Mouse (Mus musculus): ENCODE results near the gene Jag2. TPM values are rescaled to one million over a fixed set of nuclear protein-coding genes. Genes with fewer than 3 reads are reported as not detected.

Gene Jag2
- polyA plus RNA-seq, 1 experiment: 6.4 TPM

- 86% methylated on average over 12 of the region's 12 CpGs for WGBS
- H3K27ac ChIP-seq (ENCODE audit: control insufficient read depth, insufficient read depth, low read depth, low read length, poor library complexity): no peak overlapping the region
- TF ChIP-seq POLR2A (IDR thresholded peaks at IDR 0.05; ENCODE audit: borderline replicate concordance, control insufficient read depth, low read depth, low read length): no peak
- TF ChIP-seq CTCF (IDR thresholded peaks at IDR 0.05; ENCODE audit: control insufficient read depth, insufficient read depth, low read length): no peak
- no peaks in the 10 kb centered on the region for H3K4me1 ChIP-seq (ENCODE audit: control insufficient read depth, insufficient read depth, low read length)
- no peak overlapping the region for H3K4me3 ChIP-seq (replicated peaks; ENCODE audit: control insufficient read depth, low read depth, low read length)
These were observed 8.1 kb downstream of the Jag2 start for GRCm38 (mm10) chr12:112921518-112921917.

- no peak for TF ChIP-seq CTCF (IDR thresholded peaks at IDR 0.05; ENCODE audit: control insufficient read depth, insufficient read depth, low read length)
- TF ChIP-seq POLR2A (IDR thresholded peaks at IDR 0.05; ENCODE audit: borderline replicate concordance, control insufficient read depth, low read depth, low read length): no peak
- WGBS: 6% methylated on average over 8 of the region's 8 CpGs
These were observed 11.7 kb downstream of the Jag2 start for GRCm38 (mm10) chr12:112917906-112918305.

GRCm38 (mm10) chr12:112917486-112917885 is 12.1 kb downstream of the Jag2 start:
- TF ChIP-seq CTCF (IDR thresholded peaks at IDR 0.05; ENCODE audit: control insufficient read depth, insufficient read depth, low read length) (no peak), POLR2A (IDR thresholded peaks at IDR 0.05; ENCODE audit: borderline replicate concordance, control insufficient read depth, low read depth, low read length) (no peak)
- Histone ChIP-seq H3K4me3 (replicated peaks; ENCODE audit: control insufficient read depth, low read depth, low read length) (no peak overlapping the region), H3K27ac (ENCODE audit: control insufficient read depth, insufficient read depth, low read depth, low read length, poor library complexity) (no peak overlapping the region), H3K4me1 (ENCODE audit: control insufficient read depth, insufficient read depth, low read length) (no peaks in the 10 kb centered on the region)
- WGBS: 11% methylated on average over 11 of the region's 11 CpGs

More at GRCm38 (mm10) chr12:112917906-112918305, 11.7 kb downstream of the Jag2 start:
- Histone ChIP-seq H3K4me1 (ENCODE audit: control insufficient read depth, insufficient read depth, low read length) (no peaks in the 10 kb centered on the region), H3K27ac (ENCODE audit: control insufficient read depth, insufficient read depth, low read depth, low read length, poor library complexity) (no peak overlapping the region), H3K4me3 (replicated peaks; ENCODE audit: control insufficient read depth, low read depth, low read length) (no peak overlapping the region)

DNA sequence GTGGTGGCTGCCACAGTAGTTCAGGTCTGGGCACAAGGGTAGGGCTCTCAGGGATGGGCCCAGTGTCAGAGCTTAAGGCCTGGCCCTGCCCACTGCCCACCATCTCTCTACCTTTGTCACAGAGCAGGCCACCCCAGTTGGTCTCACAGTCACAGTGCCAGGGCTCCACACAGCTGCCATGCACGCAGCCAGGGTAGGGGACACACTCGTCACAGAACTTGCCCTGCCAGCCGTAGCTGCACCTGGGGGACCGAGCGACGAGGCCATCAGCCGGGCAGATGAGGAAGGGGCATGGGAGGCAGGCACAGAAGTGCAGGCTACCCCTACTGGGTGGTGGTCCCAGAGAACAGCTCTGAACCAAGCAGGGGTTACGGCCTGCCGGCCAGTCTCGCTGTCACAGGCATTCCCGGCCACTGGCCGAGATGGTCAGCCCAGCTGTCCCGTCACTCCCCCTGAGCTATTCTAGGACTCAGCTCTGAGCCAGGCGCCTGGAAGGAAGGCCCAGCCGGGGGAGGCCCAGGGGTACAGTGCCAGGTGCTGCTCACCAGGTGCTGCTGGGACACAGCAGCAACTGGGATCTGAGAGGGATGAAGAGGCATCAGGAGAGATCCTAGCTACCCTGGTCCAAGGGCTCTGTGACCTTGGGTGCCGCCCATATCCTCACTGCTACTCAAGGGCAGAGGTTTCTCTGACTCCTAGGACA is 12.7 kb downstream of the Jag2 start:
- Histone ChIP-seq H3K4me1 (ENCODE audit: control insufficient read depth, insufficient read depth, low read length) (no peaks in the 10 kb centered on the region), H3K27ac (ENCODE audit: control insufficient read depth, insufficient read depth, low read depth, low read length, poor library complexity) (no peak overlapping the region), H3K4me3 (replicated peaks; ENCODE audit: control insufficient read depth, low read depth, low read length) (no peak overlapping the region)
- WGBS: 81% methylated on average over 16 of the region's 16 CpGs
- no peak for TF ChIP-seq POLR2A (IDR thresholded peaks at IDR 0.05; ENCODE audit: borderline replicate concordance, control insufficient read depth, low read depth, low read length)
- TF ChIP-seq CTCF (IDR thresholded peaks at IDR 0.05; ENCODE audit: control insufficient read depth, insufficient read depth, low read length): no peak

DNA sequence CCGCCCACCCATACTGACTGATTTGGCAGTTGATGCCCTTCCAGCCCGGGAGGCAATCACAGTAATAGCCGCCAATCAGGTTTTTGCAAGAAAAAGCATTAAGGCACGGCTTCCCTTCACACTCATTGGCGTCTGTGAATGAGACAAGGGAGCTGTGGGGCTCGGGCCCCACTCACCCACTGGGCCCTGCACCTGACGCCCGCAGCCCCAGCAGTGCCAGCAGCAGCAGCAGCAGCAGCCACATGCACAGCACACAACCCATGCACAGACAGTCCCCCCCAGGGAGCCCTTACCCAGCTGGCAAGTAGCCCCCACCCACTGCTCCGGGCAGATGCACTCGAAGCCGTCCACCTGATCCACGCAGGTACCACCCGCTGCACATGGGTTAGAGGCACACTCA is 14.0 kb downstream of the Jag2 start:
- TF ChIP-seq POLR2A (IDR thresholded peaks at IDR 0.05; ENCODE audit: borderline replicate concordance, control insufficient read depth, low read depth, low read length): no peak
- no peak for TF ChIP-seq CTCF (IDR thresholded peaks at IDR 0.05; ENCODE audit: control insufficient read depth, insufficient read depth, low read length)
- no peaks in the 10 kb centered on the region for H3K4me1 ChIP-seq (ENCODE audit: control insufficient read depth, insufficient read depth, low read length)
- WGBS: 82% methylated on average over 13 of the region's 13 CpGs
- H3K4me3 ChIP-seq (replicated peaks; ENCODE audit: control insufficient read depth, low read depth, low read length): no peak overlapping the region
- H3K27ac ChIP-seq (ENCODE audit: control insufficient read depth, insufficient read depth, low read depth, low read length, poor library complexity): no peak overlapping the region

DNA sequence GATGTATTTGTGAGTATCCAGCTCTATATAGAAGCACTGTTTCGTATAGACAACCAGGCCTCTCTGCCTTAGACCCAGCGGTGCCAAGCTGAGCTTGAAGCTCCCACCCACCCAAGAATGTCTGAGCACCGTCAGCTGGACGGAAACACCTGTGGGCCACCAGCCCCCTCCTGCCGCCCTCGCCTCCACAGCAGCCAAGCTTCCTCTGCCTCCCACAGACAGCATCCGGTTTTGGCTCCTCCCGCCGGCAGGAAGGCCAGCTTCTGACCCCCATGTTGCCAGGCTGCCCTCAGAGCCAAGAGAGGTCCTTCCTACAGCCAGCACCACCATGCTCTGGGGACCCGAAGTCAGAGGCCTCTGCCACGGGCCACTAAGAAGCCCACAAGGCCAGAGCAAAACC is 15.0 kb downstream of the Jag2 start:
- WGBS: 22% methylated on average over 11 of the region's 11 CpGs
- H3K4me3 ChIP-seq (replicated peaks; ENCODE audit: control insufficient read depth, low read depth, low read length): no peak overlapping the region
- no peaks in the 10 kb centered on the region for H3K4me1 ChIP-seq (ENCODE audit: control insufficient read depth, insufficient read depth, low read length)
- no peak for TF ChIP-seq CTCF (IDR thresholded peaks at IDR 0.05; ENCODE audit: control insufficient read depth, insufficient read depth, low read length)
- TF ChIP-seq POLR2A (IDR thresholded peaks at IDR 0.05; ENCODE audit: borderline replicate concordance, control insufficient read depth, low read depth, low read length): no peak
- no peak overlapping the region for H3K27ac ChIP-seq (ENCODE audit: control insufficient read depth, insufficient read depth, low read depth, low read length, poor library complexity)

- TF ChIP-seq POLR2A (IDR thresholded peaks at IDR 0.05; ENCODE audit: borderline replicate concordance, control insufficient read depth, low read depth, low read length): no peak
- no peak for TF ChIP-seq CTCF (IDR thresholded peaks at IDR 0.05; ENCODE audit: control insufficient read depth, insufficient read depth, low read length)
- Histone ChIP-seq H3K4me3 (replicated peaks; ENCODE audit: control insufficient read depth, low read depth, low read length) (no peak overlapping the region), H3K27ac (ENCODE audit: control insufficient read depth, insufficient read depth, low read depth, low read length, poor library complexity) (no peak overlapping the region), H3K4me1 (ENCODE audit: control insufficient read depth, insufficient read depth, low read length) (no peaks in the 10 kb centered on the region)
- 89% methylated on average over 28 of the region's 28 CpGs for WGBS
These were observed 16.4 kb downstream of the Jag2 start for GRCm38 (mm10) chr12:112912951-112913745.

- Histone ChIP-seq H3K4me1 (ENCODE audit: control insufficient read depth, insufficient read depth, low read length) (no peaks in the 10 kb centered on the region), H3K4me3 (replicated peaks; ENCODE audit: control insufficient read depth, low read depth, low read length) (no peak overlapping the region), H3K27ac (ENCODE audit: control insufficient read depth, insufficient read depth, low read depth, low read length, poor library complexity) (no peak overlapping the region)
- TF ChIP-seq POLR2A (IDR thresholded peaks at IDR 0.05; ENCODE audit: borderline replicate concordance, control insufficient read depth, low read depth, low read length): no peak
- TF ChIP-seq CTCF (IDR thresholded peaks at IDR 0.05; ENCODE audit: control insufficient read depth, insufficient read depth, low read length): no peak
- WGBS: 84% methylated on average over 17 of the region's 17 CpGs
These were observed 17.9 kb downstream of the Jag2 start for GRCm38 (mm10) chr12:112911701-112912100.
